In genomic region chr17:46816306-46816705, GRCm38 (mm10) we compare ENCODE assay signal across 27 mouse cellular contexts. TPM values are rescaled to one million over a fixed set of nuclear protein-coding genes. Genes with fewer than 3 reads are reported as not detected.
DNase-seq lines count a peak whose midpoint lies in the region; ATAC-seq and TF ChIP-seq lines count a peak whose summit lies in the region.
"Had no signal": no experiment of that assay in that cellular context is flagged by ENCODE, and none has a peak within 500 bp of the region (broad histone marks: within the 10 kb centered on the region; RNA-seq: fewer than 3 reads in every experiment).

No protein-coding gene starts in this region.

- peaks cover 59% of the 10 kb centered on the region for H3K36me3 ChIP-seq in forebrain, embryonic 13.5 days (ENCODE audit: poor library complexity, severe bottlenecking)
- H3K36me3 ChIP-seq in forebrain, embryonic 14.5 days (ENCODE audit: control insufficient read depth, insufficient read depth, low read length): peaks cover 56% of the 10 kb centered on the region
- peaks cover 66% of the 10 kb centered on the region for H3K36me3 ChIP-seq in liver, embryonic 13.5 days
- H3K36me3 ChIP-seq in liver, postnatal 0 days (replicated peaks; ENCODE audit: insufficient read depth, low read length): peaks cover 42% of the 10 kb centered on the region
- H3K36me3 ChIP-seq in liver, embryonic 15.5 days (replicated peaks): peaks cover 80% of the 10 kb centered on the region

- WGBS in forebrain, embryonic 13.5 days: 72% methylated on average over 13 of the region's 13 CpGs
- 69% methylated on average over 13 of the region's 13 CpGs for WGBS in forebrain, embryonic 14.5 days
- WGBS in liver, embryonic 13.5 days (ENCODE audit: insufficient replicate concordance): 77% methylated on average over 13 of the region's 13 CpGs
- WGBS in liver, postnatal 0 days (ENCODE audit: insufficient replicate concordance): 80% methylated on average over 13 of the region's 13 CpGs
- WGBS in liver, embryonic 15.5 days (ENCODE audit: insufficient replicate concordance): 75% methylated on average over 13 of the region's 13 CpGs

- no peak for DNase-seq in forebrain, embryonic 14.5 days (ENCODE audit: low spot score)
- no peak for DNase-seq in liver, embryonic 13.5 days
- no peak for DNase-seq in liver, postnatal 0 days
- peak; percentile 41 for DNase-seq in thymus, postnatal 4 days
- no peak for DNase-seq in thymus, postnatal 25 days
- no peak for DNase-seq in left cerebral cortex, adult 8-10 months (ENCODE audit: low spot score in 2 of 2)
- DNase-seq: adrenal gland, postnatal 14 days; B cell, adult 2 months; cerebellum, adult 11-12 months; cerebellum, adult 9-11 months; cerebellum, postnatal 36 days; gastrocnemius, postnatal 36 days; heart, adult 11 months; heart, postnatal 36 days had no signal

- no peaks in the 10 kb centered on the region for H3K9me3 ChIP-seq in forebrain, embryonic 13.5 days (replicated peaks)
- no peaks in the 10 kb centered on the region for H3K9me3 ChIP-seq in forebrain, embryonic 14.5 days (replicated peaks; ENCODE audit: control insufficient read depth, low read length)
- no peaks in the 10 kb centered on the region for H3K9me3 ChIP-seq in liver, embryonic 13.5 days (replicated peaks)
- H3K9me3 ChIP-seq in liver, postnatal 0 days (ENCODE audit: low read length): no peaks in the 10 kb centered on the region
- H3K9me3 ChIP-seq in liver, embryonic 15.5 days (replicated peaks): no peaks in the 10 kb centered on the region
- H3K9me3 ChIP-seq: embryonic facial prominence, embryonic 10.5 days; forebrain, embryonic 15.5 days; G1E; heart, embryonic 13.5 days; hindbrain, embryonic 13.5 days had no signal

- no peak overlapping the region for H3K4me3 ChIP-seq in forebrain, embryonic 13.5 days
- H3K4me3 ChIP-seq in forebrain, embryonic 14.5 days (ENCODE audit: low read depth, low read length): no peak overlapping the region
- H3K4me3 ChIP-seq in liver, embryonic 13.5 days (replicated peaks): no peak overlapping the region
- H3K4me3 ChIP-seq in liver, postnatal 0 days (ENCODE audit: low read depth, low read length): no peak overlapping the region
- no peak overlapping the region for H3K4me3 ChIP-seq in liver, embryonic 15.5 days (replicated peaks)
- H3K4me3 ChIP-seq: embryonic facial prominence, embryonic 10.5 days; forebrain, embryonic 15.5 days; heart, embryonic 13.5 days; hindbrain, embryonic 13.5 days had no signal

- H3K9ac ChIP-seq in forebrain, embryonic 13.5 days: peak overlapping the region; percentile 12; the same call in 1 of the 2 replicates
- no peak overlapping the region for H3K9ac ChIP-seq in forebrain, embryonic 14.5 days (ENCODE audit: low read length)
- H3K9ac ChIP-seq in liver, embryonic 13.5 days: no peak overlapping the region
- H3K9ac ChIP-seq in liver, postnatal 0 days (replicated peaks): no peak overlapping the region
- H3K9ac ChIP-seq in liver, embryonic 15.5 days: no peak overlapping the region
- H3K9ac ChIP-seq: forebrain, embryonic 15.5 days; heart, embryonic 13.5 days; hindbrain, embryonic 13.5 days had no signal

- no peak overlapping the region for H3K27ac ChIP-seq in forebrain, embryonic 13.5 days
- H3K27ac ChIP-seq in forebrain, embryonic 14.5 days (ENCODE audit: low read depth, low read length): no peak overlapping the region
- peak overlapping the region; percentile 20 for H3K27ac ChIP-seq in liver, embryonic 13.5 days
- H3K27ac ChIP-seq in liver, postnatal 0 days (ENCODE audit: low read depth): no peak overlapping the region
- 0 out of 2 replicates have a peak overlapping the region, but pooled peaks have one; percentile 55 for H3K27ac ChIP-seq in liver, embryonic 15.5 days (replicated peaks)
- H3K27ac ChIP-seq: embryonic facial prominence, embryonic 10.5 days; forebrain, embryonic 15.5 days; heart, embryonic 13.5 days; hindbrain, embryonic 13.5 days; hindbrain, postnatal 0 days had no signal

- no peak overlapping the region for H3K4me2 ChIP-seq in forebrain, embryonic 13.5 days
- H3K4me2 ChIP-seq in forebrain, embryonic 14.5 days (ENCODE audit: low read length): no peak overlapping the region
- H3K4me2 ChIP-seq in liver, embryonic 13.5 days: no peak overlapping the region; the same call in 1 of the 2 replicates
- H3K4me2 ChIP-seq in liver, postnatal 0 days (ENCODE audit: low read depth, low read length): no peak overlapping the region
- H3K4me2 ChIP-seq in liver, embryonic 15.5 days: peak overlapping the region; percentile 10; the same call in 1 of the 2 replicates
- H3K4me2 ChIP-seq: forebrain, embryonic 15.5 days; heart, embryonic 13.5 days; hindbrain, embryonic 13.5 days had no signal

- no peak for TF ChIP-seq CTCF in liver, postnatal 0 days (IDR thresholded peaks at IDR 0.05; ENCODE audit: low read depth)

- no peak for TF ChIP-seq EP300 in liver, postnatal 0 days (IDR thresholded peaks at IDR 0.05; ENCODE audit: low read depth)

- no peaks in the 10 kb centered on the region for H3K27me3 ChIP-seq in forebrain, embryonic 13.5 days
- no peaks in the 10 kb centered on the region for H3K27me3 ChIP-seq in forebrain, embryonic 14.5 days (replicated peaks; ENCODE audit: control insufficient read depth, insufficient read depth, low read length)
- no peaks in the 10 kb centered on the region for H3K27me3 ChIP-seq in liver, embryonic 13.5 days
- H3K27me3 ChIP-seq in liver, postnatal 0 days (ENCODE audit: insufficient read depth, low read length): no peaks in the 10 kb centered on the region
- H3K27me3 ChIP-seq in liver, embryonic 15.5 days: no peaks in the 10 kb centered on the region
- H3K27me3 ChIP-seq: forebrain, embryonic 15.5 days; heart, embryonic 13.5 days; hindbrain, embryonic 13.5 days had no signal

- no peak for ATAC-seq in forebrain, embryonic 13.5 days
- no peak for ATAC-seq in forebrain, embryonic 14.5 days
- ATAC-seq in liver, embryonic 13.5 days (ENCODE audit: low read depth): no peak
- ATAC-seq in liver, postnatal 0 days: no peak
- ATAC-seq in liver, embryonic 15.5 days (ENCODE audit: insufficient read depth): no peak
- ATAC-seq: activated CD4-positive, CD25-positive, alpha-beta regulatory T cell, adult 4 months; CD4-positive, CD25-positive, alpha-beta regulatory T cell, adult 4 months; forebrain, embryonic 15.5 days; hindbrain, postnatal 0 days had no signal

- H3K4me1 ChIP-seq in forebrain, embryonic 13.5 days: no peaks in the 10 kb centered on the region
- H3K4me1 ChIP-seq in forebrain, embryonic 14.5 days (ENCODE audit: control insufficient read depth, insufficient read depth, low read length): no peaks in the 10 kb centered on the region
- H3K4me1 ChIP-seq in liver, embryonic 13.5 days (replicated peaks): peaks cover 61% of the 10 kb centered on the region
- peaks cover 4% of the 10 kb centered on the region; the same call in 1 of the 2 replicates for H3K4me1 ChIP-seq in liver, postnatal 0 days (ENCODE audit: insufficient read depth)
- H3K4me1 ChIP-seq in liver, embryonic 15.5 days (replicated peaks): peaks cover 51% of the 10 kb centered on the region
- H3K4me1 ChIP-seq: embryonic facial prominence, embryonic 10.5 days; forebrain, embryonic 15.5 days; hindbrain, embryonic 13.5 days had no signal

RNA-seq across cellular contexts. Expression of gene Rpl7l1, which starts 33.8 kb away (rescaled TPM):
- 142 and 143 TPM in 2 replicates for polyA plus RNA-seq in forebrain, embryonic 13.5 days (2015; fragmentation: Nextera tagmentation; extraction: Ambion mirVana)
- 108 and 110 TPM in 2 replicates for polyA plus RNA-seq in forebrain, embryonic 14.5 days (2014; fragmentation: Nextera tagmentation; extraction: Ambion mirVana)
- 108 and 131 TPM in 2 replicates for polyA plus RNA-seq in liver, embryonic 13.5 days (2015; fragmentation: Nextera tagmentation; extraction: Ambion mirVana)
- 63.6 and 64.1 TPM in 2 replicates for polyA plus RNA-seq in liver, postnatal 0 days (2015; fragmentation: Nextera tagmentation; extraction: Ambion mirVana)
- 69.1 and 74.7 TPM in 2 replicates for polyA plus RNA-seq in liver, embryonic 15.5 days (2015; fragmentation: Nextera tagmentation; extraction: Ambion mirVana)
- total RNA-seq in left cerebral cortex, adult 8-10 months (2022): 10 to 100 TPM; 39.0 to 54.3 (median 41.4) TPM

RNA-seq across cellular contexts. Expression of gene Bicral, which starts 42.0 kb away (rescaled TPM):
- polyA plus RNA-seq in forebrain, embryonic 13.5 days (2015; fragmentation: Nextera tagmentation; extraction: Ambion mirVana): 5.2 and 5.8 TPM in 2 replicates
- 7.5 and 8.5 TPM in 2 replicates for polyA plus RNA-seq in forebrain, embryonic 14.5 days (2014; fragmentation: Nextera tagmentation; extraction: Ambion mirVana)
- 2.6 and 3.6 TPM in 2 replicates for polyA plus RNA-seq in liver, embryonic 13.5 days (2015; fragmentation: Nextera tagmentation; extraction: Ambion mirVana)
- 1.8 and 1.9 TPM in 2 replicates for polyA plus RNA-seq in liver, postnatal 0 days (2015; fragmentation: Nextera tagmentation; extraction: Ambion mirVana)
- polyA plus RNA-seq in liver, embryonic 15.5 days (2015; fragmentation: Nextera tagmentation; extraction: Ambion mirVana): 2.6 and 2.9 TPM in 2 replicates
- total RNA-seq in left cerebral cortex, adult 8-10 months (2022): 10 to 100 TPM; 54.4 to 63.1 (median 59.4) TPM

RNA-seq across cellular contexts. Expression of gene 2310039H08Rik, which starts 43.9 kb away (rescaled TPM):
- polyA plus RNA-seq in forebrain, embryonic 13.5 days (2015; fragmentation: Nextera tagmentation; extraction: Ambion mirVana): 64.2 and 69.0 TPM in 2 replicates
- 63.9 and 89.9 TPM in 2 replicates for polyA plus RNA-seq in forebrain, embryonic 14.5 days (2014; fragmentation: Nextera tagmentation; extraction: Ambion mirVana)
- polyA plus RNA-seq in liver, embryonic 13.5 days (2015; fragmentation: Nextera tagmentation; extraction: Ambion mirVana): 44.5 and 51.4 TPM in 2 replicates
- polyA plus RNA-seq in liver, postnatal 0 days (2015; fragmentation: Nextera tagmentation; extraction: Ambion mirVana): 192 and 213 TPM in 2 replicates
- polyA plus RNA-seq in liver, embryonic 15.5 days (2015; fragmentation: Nextera tagmentation; extraction: Ambion mirVana): 47.5 and 52.0 TPM in 2 replicates
- 1 to 10 TPM; 6.4 to 6.9 (median 6.7) TPM for total RNA-seq in left cerebral cortex, adult 8-10 months (2022)

RNA-seq across cellular contexts. Expression of gene Ptcra, which starts 52.8 kb away (rescaled TPM):
- 0.21 and 0.45 TPM in 2 replicates for polyA plus RNA-seq in forebrain, embryonic 13.5 days (2015; fragmentation: Nextera tagmentation; extraction: Ambion mirVana)
- 0.22 TPM in 1 of 2 replicates, not detected in the other for polyA plus RNA-seq in forebrain, embryonic 14.5 days (2014; fragmentation: Nextera tagmentation; extraction: Ambion mirVana)
- polyA plus RNA-seq in liver, embryonic 13.5 days (2015; fragmentation: Nextera tagmentation; extraction: Ambion mirVana): 0.30 and 0.32 TPM in 2 replicates
- polyA plus RNA-seq in liver, postnatal 0 days (2015; fragmentation: Nextera tagmentation; extraction: Ambion mirVana): 0.11 and 0.14 TPM in 2 replicates
- polyA plus RNA-seq in liver, embryonic 15.5 days (2015; fragmentation: Nextera tagmentation; extraction: Ambion mirVana): 0.09 and 0.15 TPM in 2 replicates
- total RNA-seq in left cerebral cortex, adult 8-10 months (2022): under 1 TPM in 2 of 4 experiments, not detected in 2; 0.28 to 0.46 TPM
- total RNA-seq: adrenal gland, adult 18-20 months; gastrocnemius, adult 8-10 months; gastrocnemius, postnatal 36 days; heart, postnatal 36 days; hindbrain, postnatal 0 days had no signal
- polyA plus RNA-seq: activated CD4-positive, CD25-positive, alpha-beta regulatory T cell, adult 4 months; heart, postnatal 0 days had no signal

Comparison
In these comparisons a context has a peak if more than half of its experiments do, and no peak if none do; other contexts are left out.
1. H3K27ac ChIP-seq: peak in liver, embryonic 13.5 days (single experiment) and liver, embryonic 15.5 days (single experiment); none in forebrain, embryonic 13.5 days (single experiment), forebrain, embryonic 14.5 days (single experiment) and liver, postnatal 0 days (single experiment).